Mouse (Mus musculus) intestine, embryonic 15.5 days (tissue): ENCODE results near the gene Ttl. TPM values are rescaled to one million over a fixed set of nuclear protein-coding genes. Genes with fewer than 3 reads are reported as not detected.

Source experiments
- ATAC-seq: fragments of 200-750 bp; cut with Nextera tagmentation; 2 replicates; pipeline ENCODE4 v1.8.0; 2017; ENCODE audit warnings: moderate TSS enrichment, moderate library complexity
- H3K27ac ChIP-seq: fragments of 300-500 bp; sonication (generic); 2 replicates; pipeline ENCODE4 v1.5.1; 2015; ENCODE audit warnings: mild to moderate bottlenecking, inconsistent platforms
- H3K27me3 ChIP-seq: fragments of 300-500 bp; sonication (generic); replicated peaks from 2 replicates; pipeline ENCODE4 v1.6.1; 2015; ENCODE audit warnings: inconsistent platforms
- H3K36me3 ChIP-seq: fragments of 300-500 bp; sonication (generic); 2 replicates; pipeline ENCODE4 v1.6.1; 2015; ENCODE audit warnings: inconsistent platforms
- H3K4me1 ChIP-seq: fragments of 300-500 bp; sonication (generic); replicated peaks from 2 replicates; pipeline ENCODE4 v1.6.1; 2015; ENCODE audit warnings: inconsistent platforms
- H3K4me2 ChIP-seq: fragments of 300-500 bp; sonication (generic); replicated peaks from 2 replicates; pipeline ENCODE4 v1.6.1; 2015; ENCODE audit warnings: mild to moderate bottlenecking, inconsistent platforms
- H3K4me3 ChIP-seq: fragments of 300-500 bp; sonication (generic); replicated peaks from 2 replicates; pipeline ENCODE4 v1.5.1; 2015; ENCODE audit warnings: inconsistent platforms
- H3K9ac ChIP-seq: fragments of 300-500 bp; sonication (generic); 2 replicates; pipeline ENCODE4 v1.6.1; 2015; ENCODE audit warnings: inconsistent platforms
- H3K9me3 ChIP-seq: fragments of 300-500 bp; sonication (generic); 2 replicates; pipeline ENCODE4 v1.6.1; 2016; ENCODE audit warnings: inconsistent platforms
- WGBS: fragments of 180-500 bp; shearing (Covaris S2); methylation state at CpG from one replicate; pipeline ENCODE4 v1.1.7; 2015; 5-methylcytosine and 5-hydroxymethylcytosine counted together
- polyA plus RNA-seq: library from polyadenylated mRNA; unstranded; fragments of >200 nt; fragmentation: Nextera tagmentation; extraction: Ambion mirVana; gene quantifications from 2 replicates; pipeline ENCODE4 v1.2.1, GENCODE M21; 2015

Gene Ttl
- polyA plus RNA-seq, 1 experiment from 2014 or later = 10.6 TPM

- ATAC-seq = no peak
- 96% methylated on average over 14 of the region's 14 CpGs for WGBS
- Histone ChIP-seq H3K36me3 (peaks cover 21% of the 10 kb centered on the region), H3K4me2 (no peak overlapping the region), H3K27me3 (no peaks in the 10 kb centered on the region), H3K27ac (no peak overlapping the region), H3K4me3 (no peak overlapping the region), H3K4me1 (peaks cover 12% of the 10 kb centered on the region; the same call in 1 of the 2 replicates), H3K9me3 (no peaks in the 10 kb centered on the region), H3K9ac (no peak overlapping the region)
Measured at GRCm38 (mm10) chr2:129133006-129133805, 67.5 kb downstream of the Ttl start.

GRCm38 (mm10) chr2:129139906-129140305 lies 74.2 kb downstream of the Ttl start:
- no peaks in the 10 kb centered on the region for H3K27me3 ChIP-seq
- ATAC-seq = no peak
- H3K9me3 ChIP-seq = no peaks in the 10 kb centered on the region
- H3K4me1 ChIP-seq = no peaks in the 10 kb centered on the region
- no peak overlapping the region for H3K9ac ChIP-seq
- no peak overlapping the region for H3K4me3 ChIP-seq
- no peak overlapping the region for H3K4me2 ChIP-seq
- 88% methylated on average over 10 of the region's 10 CpGs for WGBS
- H3K27ac ChIP-seq = no peak overlapping the region
- H3K36me3 ChIP-seq = no peaks in the 10 kb centered on the region

Other genes with a start within 250 kb of the Ttl start
- gene Tmem87b, start 247.8 kb upstream of the Ttl start, polyA plus RNA-seq = 46.1 and 50.7 TPM in 2 replicates
- 8.8 and 9.9 TPM in 2 replicates for gene Fbln7, start 203.0 kb upstream of the Ttl start, polyA plus RNA-seq
- gene Zc3h8, start 121.9 kb upstream of the Ttl start, polyA plus RNA-seq = 6.6 and 7.2 TPM in 2 replicates
- gene Zc3h6, start 98.5 kb upstream of the Ttl start, polyA plus RNA-seq = 1.5 and 1.9 TPM in 2 replicates
- 10.1 and 11.0 TPM in 2 replicates for gene Gm10762, start 98.2 kb upstream of the Ttl start, polyA plus RNA-seq
- 0.04 and 0.09 TPM in 2 replicates for gene Vinac1, start 17.8 kb upstream of the Ttl start, polyA plus RNA-seq
- 28.6 and 29.0 TPM in 2 replicates for gene Polr1b, start 35.1 kb downstream of the Ttl start, polyA plus RNA-seq
- 24.5 and 25.6 TPM in 2 replicates for gene Chchd5, start 63.8 kb downstream of the Ttl start, polyA plus RNA-seq
- gene Slc20a1, start 132.8 kb downstream of the Ttl start, polyA plus RNA-seq = 33.6 and 35.4 TPM in 2 replicates
- 34.2 and 35.8 TPM in 2 replicates for gene Ckap2l, start 231.3 kb downstream of the Ttl start, polyA plus RNA-seq
- 0.40 and 0.68 TPM in 2 replicates for gene Il1a, start 244.0 kb downstream of the Ttl start, polyA plus RNA-seq